ENCODE assay signal across 8 mouse cellular contexts in genomic region chr4:116721098-116721628, GRCm38 (mm10). TPM values are rescaled to one million over a fixed set of nuclear protein-coding genes. Genes with fewer than 3 reads are reported as not detected.
DNase-seq lines count a peak whose midpoint lies in the region; ATAC-seq and TF ChIP-seq lines count a peak whose summit lies in the region.

No protein-coding gene starts in this region.

- H3K4me1 ChIP-seq in lung, embryonic 15.5 days, result peaks cover 19% of the 10 kb centered on the region
- peaks cover 10% of the 10 kb centered on the region; the same call in 1 of the 2 replicates for H3K4me1 ChIP-seq in intestine, postnatal 0 days (replicated peaks; ENCODE audit: control insufficient read depth, insufficient read depth, low read length)
- H3K4me1 ChIP-seq in neural tube, embryonic 15.5 days, result peaks cover 11% of the 10 kb centered on the region

- H3K4me3 ChIP-seq in lung, embryonic 15.5 days, result peak overlapping the region; percentile 95
- peak overlapping the region; percentile 88 for H3K4me3 ChIP-seq in intestine, postnatal 0 days (ENCODE audit: low read depth, low read length)
- peak overlapping the region; percentile 94 for H3K4me3 ChIP-seq in neural tube, embryonic 15.5 days (replicated peaks)

- no peak for DNase-seq in lung, postnatal 14 days
- no peak for DNase-seq in cerebellum, postnatal 36 days
- no peak for DNase-seq in cerebellum, adult 11-12 months
- no peak for DNase-seq in Muller cell, postnatal 12 days (ENCODE audit: inconsistent ontology term)

- TF ChIP-seq CTCF in intestine, postnatal 0 days (IDR thresholded peaks at IDR 0.05; ENCODE audit: low read depth), result no peak

- under 1% methylated on average over 28 of the region's 29 CpGs for WGBS in lung, embryonic 15.5 days
- WGBS in intestine, postnatal 0 days, result 2% methylated on average over 29 of the region's 29 CpGs
- WGBS in neural tube, embryonic 15.5 days, result under 1% methylated on average over 29 of the region's 29 CpGs

- H3K9ac ChIP-seq in lung, embryonic 15.5 days, result peak overlapping the region; percentile 91
- peak overlapping the region; percentile 87 for H3K9ac ChIP-seq in intestine, postnatal 0 days (ENCODE audit: low read depth, low read length)
- peak overlapping the region; percentile 84 for H3K9ac ChIP-seq in neural tube, embryonic 15.5 days (replicated peaks)

- peak overlapping the region; percentile 89 for H3K27ac ChIP-seq in lung, embryonic 15.5 days
- H3K27ac ChIP-seq in intestine, postnatal 0 days (ENCODE audit: low read depth, low read length), result peak overlapping the region; percentile 86
- peak overlapping the region; percentile 75 for H3K27ac ChIP-seq in neural tube, embryonic 15.5 days (replicated peaks)

- H3K4me2 ChIP-seq in lung, embryonic 15.5 days, result peak overlapping the region; percentile 86
- H3K4me2 ChIP-seq in intestine, postnatal 0 days (replicated peaks; ENCODE audit: low read depth), result peak overlapping the region; percentile 95
- peak overlapping the region; percentile 96 for H3K4me2 ChIP-seq in neural tube, embryonic 15.5 days

- no peaks in the 10 kb centered on the region for H3K27me3 ChIP-seq in lung, embryonic 15.5 days
- no peaks in the 10 kb centered on the region for H3K27me3 ChIP-seq in intestine, postnatal 0 days (replicated peaks; ENCODE audit: control insufficient read depth, insufficient read depth, low read length)
- no peaks in the 10 kb centered on the region for H3K27me3 ChIP-seq in neural tube, embryonic 15.5 days (replicated peaks)

- H3K36me3 ChIP-seq in lung, embryonic 15.5 days, result no peaks in the 10 kb centered on the region
- no peaks in the 10 kb centered on the region for H3K36me3 ChIP-seq in intestine, postnatal 0 days (ENCODE audit: control insufficient read depth, insufficient read depth)
- H3K36me3 ChIP-seq in neural tube, embryonic 15.5 days, result no peaks in the 10 kb centered on the region

- no peaks in the 10 kb centered on the region for H3K9me3 ChIP-seq in lung, embryonic 15.5 days
- no peaks in the 10 kb centered on the region for H3K9me3 ChIP-seq in intestine, postnatal 0 days (ENCODE audit: control insufficient read depth)
- H3K9me3 ChIP-seq in neural tube, embryonic 15.5 days (replicated peaks), result no peaks in the 10 kb centered on the region

- no peak; the same call in 1 of the 2 replicates for ATAC-seq in lung, embryonic 15.5 days (ENCODE audit: borderline replicate concordance, extremely low read depth, low FRiP score, low TSS enrichment)
- peak; percentile 34 for ATAC-seq in erythroblast, adult 5-6 weeks (replicated peaks; ENCODE audit: low FRiP score, poor library complexity, severe bottlenecking)
- no peak; the same call in 1 of the 2 replicates for ATAC-seq in intestine, postnatal 0 days
- ATAC-seq in neural tube, embryonic 15.5 days (ENCODE audit: low FRiP score), result no peak; the same call in 1 of the 2 replicates

RNA-seq across cellular contexts. Expression of gene Tesk2, which starts 0.4 kb away (rescaled TPM):
- polyA plus RNA-seq in lung, embryonic 15.5 days (2015; fragmentation: Nextera tagmentation; extraction: Ambion mirVana), result 6.7 and 7.6 TPM in 2 replicates
- total RNA-seq in erythroblast, adult 5-6 weeks (2015; ENCODE audit: low replicate concordance), result 5.2 and 6.5 TPM in 2 replicates
- 7.8 and 9.2 TPM in 2 replicates for total RNA-seq in erythroblast, adult 5-6 weeks (2017; ENCODE audit: low replicate concordance)
- polyA plus RNA-seq in intestine, postnatal 0 days (2015; fragmentation: Nextera tagmentation; extraction: Ambion mirVana), result 6.6 and 6.9 TPM in 2 replicates
- 3.0 and 3.3 TPM in 2 replicates for polyA plus RNA-seq in neural tube, embryonic 15.5 days (2015; fragmentation: Nextera tagmentation; extraction: Ambion mirVana)

RNA-seq across cellular contexts. Expression of gene Ccdc163, which starts 12.9 kb away (rescaled TPM):
- 31.7 and 33.8 TPM in 2 replicates for polyA plus RNA-seq in lung, embryonic 15.5 days (2015; fragmentation: Nextera tagmentation; extraction: Ambion mirVana)
- total RNA-seq in erythroblast, adult 5-6 weeks (2015; ENCODE audit: low replicate concordance), result 6.5 and 7.3 TPM in 2 replicates
- total RNA-seq in erythroblast, adult 5-6 weeks (2017; ENCODE audit: low replicate concordance), result 3.3 and 10.5 TPM in 2 replicates
- 9.1 and 11.3 TPM in 2 replicates for polyA plus RNA-seq in intestine, postnatal 0 days (2015; fragmentation: Nextera tagmentation; extraction: Ambion mirVana)
- polyA plus RNA-seq in neural tube, embryonic 15.5 days (2015; fragmentation: Nextera tagmentation; extraction: Ambion mirVana), result 9.7 and 11.3 TPM in 2 replicates

RNA-seq across cellular contexts. Expression of gene Mmachc, which starts 13.0 kb away (rescaled TPM):
- 24.7 and 24.9 TPM in 2 replicates for polyA plus RNA-seq in lung, embryonic 15.5 days (2015; fragmentation: Nextera tagmentation; extraction: Ambion mirVana)
- total RNA-seq in erythroblast, adult 5-6 weeks (2015; ENCODE audit: low replicate concordance), result 4.2 and 4.4 TPM in 2 replicates
- 1.8 and 5.4 TPM in 2 replicates for total RNA-seq in erythroblast, adult 5-6 weeks (2017; ENCODE audit: low replicate concordance)
- 5.9 and 6.3 TPM in 2 replicates for polyA plus RNA-seq in intestine, postnatal 0 days (2015; fragmentation: Nextera tagmentation; extraction: Ambion mirVana)
- 20.0 and 22.7 TPM in 2 replicates for polyA plus RNA-seq in neural tube, embryonic 15.5 days (2015; fragmentation: Nextera tagmentation; extraction: Ambion mirVana)

RNA-seq across cellular contexts. Expression of gene Prdx1, which starts 35.8 kb away (rescaled TPM):
- polyA plus RNA-seq in lung, embryonic 15.5 days (2015; fragmentation: Nextera tagmentation; extraction: Ambion mirVana), result 1,493 and 1,538 TPM in 2 replicates
- 71.5 and 92.4 TPM in 2 replicates for total RNA-seq in erythroblast, adult 5-6 weeks (2015; ENCODE audit: low replicate concordance)
- total RNA-seq in erythroblast, adult 5-6 weeks (2017; ENCODE audit: low replicate concordance), result 30.1 and 52.6 TPM in 2 replicates
- polyA plus RNA-seq in intestine, postnatal 0 days (2015; fragmentation: Nextera tagmentation; extraction: Ambion mirVana), result 1,180 and 1,265 TPM in 2 replicates
- 443 and 606 TPM in 2 replicates for polyA plus RNA-seq in neural tube, embryonic 15.5 days (2015; fragmentation: Nextera tagmentation; extraction: Ambion mirVana)
